Mouse (Mus musculus): Measurements from ENCODE around the gene Ss18l2. TPM values are rescaled to one million over a fixed set of nuclear protein-coding genes. Genes with fewer than 3 reads are reported as not detected.

The Ss18l2 gene
- polyA plus RNA-seq, 1 experiment from 2014 or later: 117 TPM

DNA sequence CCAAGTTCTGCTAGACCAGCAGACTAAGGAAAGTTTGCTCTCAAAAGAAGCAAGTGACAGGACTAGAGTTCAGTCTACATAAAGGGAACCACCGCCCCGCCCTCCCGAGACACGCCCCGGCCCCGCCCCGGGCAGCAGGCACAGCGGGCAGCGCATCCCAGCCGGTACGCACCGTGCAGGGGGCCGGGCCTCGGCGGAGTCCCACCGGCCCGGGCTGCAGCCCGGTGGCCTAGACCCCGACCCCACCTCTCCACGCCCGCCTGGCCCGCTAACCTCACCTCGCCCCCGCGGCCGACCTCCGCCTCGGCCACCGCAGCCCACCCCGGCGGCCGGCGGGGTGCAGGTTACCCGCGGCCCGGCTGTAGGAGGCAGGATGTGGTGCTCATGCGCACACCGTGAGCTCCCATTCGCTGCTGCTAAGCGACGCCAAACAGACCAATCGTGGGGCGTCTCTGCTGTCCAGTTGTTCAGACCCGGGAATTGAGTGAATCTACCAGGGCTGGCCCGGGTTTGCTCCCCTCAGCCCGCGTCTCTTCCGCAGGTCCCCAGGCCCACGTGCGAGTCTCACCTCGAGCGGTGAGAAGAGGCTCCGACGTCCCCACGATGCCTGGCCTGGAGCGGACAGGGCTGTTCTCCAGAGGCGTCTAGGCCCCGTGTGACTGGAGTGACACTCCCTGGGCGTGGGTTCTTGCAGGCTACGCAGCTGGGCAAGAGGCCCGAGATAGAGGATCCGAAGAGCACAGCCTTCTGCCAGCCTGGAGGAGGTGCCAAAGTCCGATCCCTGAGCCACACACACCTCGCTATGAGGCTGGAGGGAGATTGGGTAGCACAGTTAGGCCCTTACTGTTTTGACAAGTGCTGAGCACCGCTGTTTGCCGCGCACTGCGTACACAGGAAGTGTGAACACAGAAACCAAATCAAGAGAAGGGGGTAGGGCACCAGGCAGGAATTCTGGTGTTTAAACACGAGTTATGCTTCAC is 5.2 kb upstream of the Ss18l2 start, which contains the start of gene Sec22c:
Gene Sec22c (minus strand): TSS at position 845 of the 980 bp plus-strand sequence.
- peaks cover 2% of the 10 kb centered on the region; the same call in 1 of the 2 replicates for H3K36me3 ChIP-seq
- H3K9ac ChIP-seq: peak within 1 kb of the TSS; percentile 77
- no peaks in the 10 kb centered on the region for H3K9me3 ChIP-seq
- peak; percentile 95 for ATAC-seq (ENCODE audit: insufficient number of reproducible peaks, low FRiP score, low TSS enrichment, low read depth)
- peak within 1 kb of the TSS; percentile 87 for H3K27ac ChIP-seq
- peak within 1 kb of the TSS; percentile 89 for H3K4me3 ChIP-seq
- 2% methylated on average over 69 of the region's 69 CpGs for WGBS
- peaks cover 21% of the 10 kb centered on the region for H3K4me1 ChIP-seq
- H3K4me2 ChIP-seq: peak within 1 kb of the TSS; percentile 94
- no peaks in the 10 kb centered on the region for H3K27me3 ChIP-seq

DNA sequence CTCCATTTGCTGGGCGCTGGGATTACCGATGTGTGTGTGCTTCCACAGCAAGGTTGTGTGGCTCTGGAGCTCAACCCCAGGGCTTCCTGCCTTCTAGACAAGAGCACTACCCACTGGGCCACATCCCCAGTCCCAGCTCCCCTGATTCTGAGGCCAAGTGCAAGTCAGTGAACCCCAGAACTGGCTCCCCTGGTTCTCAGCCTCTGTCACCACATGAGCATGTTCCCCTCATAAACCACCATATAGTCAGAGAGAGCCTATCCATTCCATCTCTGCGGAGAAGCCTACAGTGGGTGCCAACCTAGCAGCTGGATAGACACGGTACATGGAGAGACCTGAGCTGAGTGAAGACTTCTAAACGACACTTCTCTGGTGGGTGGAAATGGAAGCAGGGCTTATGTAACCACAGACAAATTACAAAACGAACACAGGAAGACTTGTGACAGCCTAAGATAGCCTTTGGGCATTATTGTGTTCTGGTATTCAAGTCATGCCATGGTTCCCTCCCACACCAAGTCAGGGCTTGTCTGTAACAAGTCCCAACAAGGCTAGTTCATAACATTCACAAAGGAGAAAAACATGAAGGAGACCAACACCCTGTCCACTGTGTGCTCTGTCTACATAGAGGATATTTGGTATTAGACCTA is 4.0 kb upstream of the Ss18l2 start:
- Histone ChIP-seq H3K4me1 (peaks cover 24% of the 10 kb centered on the region), H3K27me3 (no peaks in the 10 kb centered on the region), H3K27ac (no peak overlapping the region), H3K4me3 (no peak overlapping the region), H3K9me3 (no peaks in the 10 kb centered on the region), H3K36me3 (no peaks in the 10 kb centered on the region), H3K4me2 (no peak overlapping the region), H3K9ac (no peak overlapping the region)
- no peak for ATAC-seq (ENCODE audit: insufficient number of reproducible peaks, low FRiP score, low TSS enrichment, low read depth)
- whole genome bisulfite sequencing: 74% methylated on average over 6 of the region's 6 CpGs

DNA sequence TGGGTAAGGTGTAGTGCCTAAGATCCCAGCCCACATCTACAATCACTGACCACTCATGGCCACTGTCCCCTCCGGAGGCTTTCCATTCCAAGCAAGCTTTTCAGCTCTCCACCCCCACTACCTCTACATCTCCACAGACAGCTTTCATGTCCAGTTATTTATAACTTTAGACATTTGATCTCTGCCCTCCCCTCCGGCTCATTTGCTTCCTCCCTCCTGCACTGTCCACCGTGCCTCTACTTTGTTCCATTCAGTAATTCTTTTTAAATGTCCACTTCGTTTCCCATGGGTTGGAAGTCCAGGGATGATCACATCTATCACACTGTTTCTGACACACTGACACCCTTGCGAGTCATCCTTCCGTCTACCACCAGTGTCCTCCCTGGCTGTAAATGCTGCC is 2.3 kb upstream of the Ss18l2 start:
- 42% methylated on average over 6 of the region's 6 CpGs for WGBS
- Histone ChIP-seq H3K4me2 (no peak overlapping the region), H3K4me1 (peaks cover 34% of the 10 kb centered on the region), H3K4me3 (no peak overlapping the region), H3K36me3 (peaks cover 5% of the 10 kb centered on the region), H3K27me3 (no peaks in the 10 kb centered on the region), H3K27ac (no peak overlapping the region), H3K9ac (no peak overlapping the region), H3K9me3 (no peaks in the 10 kb centered on the region)
- ATAC-seq (ENCODE audit: insufficient number of reproducible peaks, low FRiP score, low TSS enrichment, low read depth): no peak

DNA sequence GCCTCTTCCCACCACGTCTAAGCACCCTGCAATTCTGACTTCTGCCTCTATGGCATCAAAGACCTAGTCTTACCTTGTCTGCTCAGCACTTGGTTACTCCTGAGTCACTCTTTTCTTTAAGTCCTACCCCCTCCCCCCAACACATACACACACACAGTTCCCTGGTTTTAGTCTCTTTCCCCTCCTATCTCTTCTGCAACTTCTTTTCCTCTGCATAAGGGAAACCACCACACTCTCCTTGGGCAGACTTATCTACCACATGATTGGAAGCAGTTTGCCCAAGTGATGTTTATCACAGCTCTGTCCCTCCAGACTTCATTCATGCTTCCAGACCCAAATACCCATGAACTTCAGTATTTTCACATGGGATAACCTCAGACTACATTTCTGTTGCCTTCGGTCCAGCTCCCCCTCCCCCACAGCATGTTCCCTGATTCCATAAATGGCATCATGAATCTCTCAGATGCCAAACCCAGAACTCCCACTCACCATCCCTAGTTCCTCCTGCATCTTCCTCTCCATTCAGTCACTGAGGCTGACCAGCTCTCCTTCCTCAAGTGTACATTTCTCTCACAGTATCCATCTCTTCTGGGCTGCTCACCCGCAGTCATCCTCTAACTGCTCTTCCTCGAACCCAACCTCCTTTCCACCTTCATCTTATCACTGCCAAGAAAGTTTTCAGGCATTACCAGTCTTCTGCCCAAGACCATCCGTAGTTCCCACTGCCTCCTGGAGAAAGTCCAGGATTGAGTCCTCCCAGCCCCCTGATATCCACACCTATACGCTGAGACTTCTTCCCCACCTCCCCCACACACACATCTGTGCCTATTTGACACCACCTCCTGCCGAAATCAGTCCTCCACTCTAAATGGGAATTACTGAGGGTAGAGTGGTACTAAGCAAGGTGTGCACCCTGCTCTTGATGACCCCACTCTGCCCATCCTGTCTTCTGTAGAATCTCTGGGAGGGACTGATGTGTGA is 1.3 kb upstream of the Ss18l2 start:
- Histone ChIP-seq H3K9me3 (no peaks in the 10 kb centered on the region), H3K4me2 (no peak overlapping the region), H3K4me3 (no peak overlapping the region), H3K4me1 (peaks cover 30% of the 10 kb centered on the region), H3K36me3 (peaks cover 15% of the 10 kb centered on the region), H3K27me3 (no peaks in the 10 kb centered on the region), H3K27ac (no peak overlapping the region), H3K9ac (no peak overlapping the region)
- 65% methylated on average over 7 of the region's 7 CpGs for WGBS
- no peak for ATAC-seq (ENCODE audit: insufficient number of reproducible peaks, low FRiP score, low TSS enrichment, low read depth)

DNA sequence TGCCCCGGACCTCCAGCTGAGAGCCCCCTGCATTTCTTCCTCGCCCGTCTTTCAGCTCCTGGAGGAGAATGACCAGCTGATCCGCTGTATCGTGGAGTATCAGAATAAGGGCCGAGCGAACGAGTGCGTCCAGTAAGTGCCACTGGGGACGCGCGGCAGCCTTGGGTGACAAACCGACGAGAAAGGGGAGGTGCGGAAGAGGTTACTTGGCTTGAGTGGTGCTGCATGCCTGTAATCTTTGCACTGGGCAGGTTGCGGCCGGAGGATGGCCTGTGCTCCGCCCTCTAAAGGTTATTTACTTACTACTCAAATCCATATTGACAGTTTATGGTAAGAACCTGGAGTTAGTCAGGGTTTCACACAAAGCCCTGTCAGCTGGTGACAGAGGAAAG is 451 bp downstream of the Ss18l2 start:
- peaks cover 16% of the 10 kb centered on the region for H3K36me3 ChIP-seq
- ATAC-seq (ENCODE audit: insufficient number of reproducible peaks, low FRiP score, low TSS enrichment, low read depth): no peak

DNA sequence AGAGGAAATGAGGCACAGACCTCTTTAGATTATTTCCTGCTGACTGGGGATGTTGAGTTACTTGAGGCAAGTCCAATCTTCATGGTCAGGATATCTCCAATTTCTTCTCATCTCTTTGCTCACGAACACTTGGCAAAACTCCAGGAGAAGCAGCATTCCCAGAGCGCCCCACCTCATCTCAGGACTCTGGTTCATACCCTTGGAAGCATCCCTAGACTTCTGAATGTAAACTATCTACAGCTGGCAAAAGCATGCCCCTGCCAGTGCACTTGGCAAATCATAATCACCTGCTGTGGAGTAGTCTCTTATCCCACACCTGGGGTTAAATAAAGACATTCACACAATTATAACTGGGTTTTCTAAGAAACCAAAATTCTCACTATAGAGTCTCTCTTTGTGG is 6.9 kb downstream of the Ss18l2 start:
- Histone ChIP-seq H3K27me3 (no peaks in the 10 kb centered on the region), H3K4me2 (no peak overlapping the region), H3K9ac (no peak overlapping the region), H3K9me3 (no peaks in the 10 kb centered on the region), H3K36me3 (peaks cover 16% of the 10 kb centered on the region), H3K4me1 (peaks cover 19% of the 10 kb centered on the region; the same call in 1 of the 2 replicates), H3K27ac (no peak overlapping the region), H3K4me3 (no peak overlapping the region)
- WGBS: 68% methylated on average over 2 of the region's 2 CpGs
- ATAC-seq (ENCODE audit: insufficient number of reproducible peaks, low FRiP score, low TSS enrichment, low read depth): no peak

More for the DNA sequence above, 451 bp downstream of the Ss18l2 start:
- H3K4me2 ChIP-seq: peak overlapping the region; percentile 74
- H3K4me3 ChIP-seq: peak overlapping the region; percentile 94
- peak overlapping the region; percentile 93 for H3K27ac ChIP-seq
- no peaks in the 10 kb centered on the region for H3K27me3 ChIP-seq
- peak overlapping the region; percentile 94 for H3K9ac ChIP-seq
- H3K9me3 ChIP-seq: no peaks in the 10 kb centered on the region
- peaks cover 16% of the 10 kb centered on the region for H3K4me1 ChIP-seq
- under 1% methylated on average over 18 of the region's 18 CpGs for WGBS

DNA sequence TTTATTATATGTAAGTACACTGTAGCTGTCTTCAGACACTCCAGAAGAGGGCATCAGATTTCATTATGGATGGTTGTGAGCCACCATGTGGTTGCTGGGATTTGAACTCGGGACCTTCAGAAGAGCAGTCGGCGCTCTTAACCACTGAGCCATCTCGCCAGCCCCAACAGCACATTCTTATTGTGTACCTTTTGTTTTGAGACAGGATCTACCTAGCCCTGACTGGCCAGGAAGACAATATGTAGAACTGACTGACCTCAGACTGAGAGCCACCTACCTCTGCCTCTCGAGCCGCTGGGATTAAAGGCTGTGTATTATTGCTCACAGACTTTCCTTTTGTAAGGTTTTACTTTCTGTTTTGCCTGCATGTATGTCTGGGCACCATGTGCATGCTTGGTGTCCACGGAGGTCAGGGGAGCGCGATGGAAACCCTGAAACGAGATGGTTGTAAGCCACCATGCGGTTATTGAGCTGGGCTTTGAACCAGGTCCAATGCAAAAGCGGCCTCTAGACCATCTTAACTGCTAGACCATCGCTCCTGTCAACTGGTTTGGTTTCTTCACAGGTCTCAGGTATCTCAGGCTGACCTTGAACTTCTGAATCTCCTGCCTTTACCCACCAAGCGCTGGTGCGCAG is 8.1 kb downstream of the Ss18l2 start:
- H3K9ac ChIP-seq: peak overlapping the region; percentile 50; the same call in 1 of the 2 replicates
- peak overlapping the region; percentile 67 for H3K4me2 ChIP-seq
- H3K9me3 ChIP-seq: no peaks in the 10 kb centered on the region
- ATAC-seq (ENCODE audit: insufficient number of reproducible peaks, low FRiP score, low TSS enrichment, low read depth): no peak
- H3K36me3 ChIP-seq: peaks cover 8% of the 10 kb centered on the region
- no peaks in the 10 kb centered on the region for H3K27me3 ChIP-seq
- H3K4me1 ChIP-seq: peaks cover 19% of the 10 kb centered on the region; the same call in 1 of the 2 replicates
- 66% methylated on average over 15 of the region's 15 CpGs for WGBS
- peak overlapping the region; percentile 95 for H3K27ac ChIP-seq
- H3K4me3 ChIP-seq: peak overlapping the region; percentile 89

DNA sequence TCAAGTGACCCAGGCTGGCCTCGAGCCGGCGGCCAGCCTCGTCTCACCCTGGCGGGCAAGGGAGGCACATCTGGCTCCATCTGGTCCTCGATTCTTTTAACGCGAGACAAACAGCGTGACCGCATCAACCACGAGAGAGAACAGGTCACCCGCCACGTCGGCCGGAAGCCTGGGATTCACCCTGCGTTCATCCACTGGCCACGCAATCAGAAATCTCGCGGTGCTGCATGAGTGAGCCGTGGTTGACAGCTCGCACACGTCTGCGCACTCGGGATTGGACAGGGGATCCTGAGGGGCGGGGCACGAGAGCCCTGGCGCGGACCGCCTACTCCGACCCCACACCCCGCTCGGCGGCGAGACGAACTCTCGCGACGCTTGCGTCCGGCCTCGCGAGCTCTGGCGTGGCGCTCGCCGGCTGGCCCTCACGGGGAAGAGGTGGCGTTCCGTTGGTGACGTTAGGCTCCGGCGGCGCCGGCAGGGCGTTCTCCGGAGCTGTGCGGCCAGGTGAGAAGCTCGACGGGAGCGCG is 8.7 kb downstream of the Ss18l2 start, which contains the start of gene Nktr:
Gene Nktr (plus strand): TSS at position 378 of the 527 bp plus-strand sequence.
- H3K4me3 ChIP-seq: peak within 1 kb of the TSS; percentile 89
- WGBS: under 1% methylated on average over 61 of the region's 61 CpGs
- ATAC-seq (ENCODE audit: insufficient number of reproducible peaks, low FRiP score, low TSS enrichment, low read depth): peak; percentile 99
- H3K9ac ChIP-seq: peak within 1 kb of the TSS; percentile 97
- H3K9me3 ChIP-seq: no peaks in the 10 kb centered on the region
- H3K36me3 ChIP-seq: 0 out of 2 replicates have a peak, but pooled peaks cover 1% of the 10 kb centered on the region
- no peaks in the 10 kb centered on the region for H3K27me3 ChIP-seq
- peak within 1 kb of the TSS; percentile 72 for H3K4me2 ChIP-seq
- H3K27ac ChIP-seq: peak within 1 kb of the TSS; percentile 95
- H3K4me1 ChIP-seq: peaks cover 19% of the 10 kb centered on the region; the same call in 1 of the 2 replicates

DNA sequence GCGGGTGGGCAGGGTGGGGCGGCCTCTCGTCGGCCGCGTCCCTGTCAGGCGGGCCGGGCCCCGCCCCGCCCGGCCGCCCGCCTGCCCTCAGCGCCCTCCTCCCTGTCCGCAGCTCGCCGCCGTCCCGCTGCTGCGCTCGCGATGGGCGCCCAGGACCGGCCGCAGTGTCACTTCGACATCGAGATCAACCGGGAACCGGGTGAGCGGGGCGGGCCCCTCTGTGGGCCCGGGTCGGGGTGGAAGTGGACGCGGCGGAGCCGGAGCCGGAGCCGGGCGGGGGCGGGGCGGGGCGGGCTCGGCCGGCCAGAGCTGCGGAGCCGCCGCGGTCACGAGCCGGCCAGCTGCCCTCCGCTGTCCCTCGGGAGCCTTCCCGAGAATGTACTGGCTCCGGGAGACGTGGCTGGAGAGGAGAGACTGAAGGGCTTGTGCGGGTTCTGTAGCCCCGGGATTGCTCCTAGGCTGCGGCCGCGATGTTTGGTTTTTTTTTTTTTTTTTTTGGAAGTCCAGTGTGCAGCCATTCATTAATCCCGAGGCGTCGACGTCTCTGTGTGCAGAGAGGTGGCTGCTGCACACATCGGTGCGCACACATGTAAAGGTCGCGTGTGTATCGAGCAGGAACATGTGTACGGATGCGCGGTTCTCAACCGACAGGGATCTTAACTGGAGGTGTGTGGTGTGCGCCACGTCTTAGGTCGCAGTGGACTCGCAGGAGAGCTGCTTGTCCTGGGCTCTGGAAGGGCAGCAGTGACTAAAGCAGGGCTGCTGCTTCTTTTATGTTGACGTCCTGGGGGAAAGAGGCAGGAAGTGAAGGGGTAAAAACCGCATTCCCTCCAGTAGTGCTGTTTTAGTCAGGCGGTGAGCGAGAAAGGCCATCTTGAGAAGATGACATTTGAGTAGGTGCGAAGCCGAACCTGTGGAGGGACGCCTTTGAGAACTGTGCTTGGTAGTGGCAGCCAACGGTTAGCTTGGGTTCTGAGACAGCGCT is 9.5 kb downstream of the Ss18l2 start:
- no peaks in the 10 kb centered on the region for H3K9me3 ChIP-seq
- no peaks in the 10 kb centered on the region for H3K27me3 ChIP-seq
- H3K9ac ChIP-seq: peak overlapping the region; percentile 97
- peak overlapping the region; percentile 72 for H3K4me2 ChIP-seq
- under 1% methylated on average over 68 of the region's 87 CpGs for WGBS
- H3K36me3 ChIP-seq: no peaks in the 10 kb centered on the region
- H3K4me3 ChIP-seq: peak overlapping the region; percentile 89
- peaks cover 19% of the 10 kb centered on the region; the same call in 1 of the 2 replicates for H3K4me1 ChIP-seq
- peak; percentile 12 for ATAC-seq (ENCODE audit: insufficient number of reproducible peaks, low FRiP score, low TSS enrichment, low read depth)
- H3K27ac ChIP-seq: peak overlapping the region; percentile 95

DNA sequence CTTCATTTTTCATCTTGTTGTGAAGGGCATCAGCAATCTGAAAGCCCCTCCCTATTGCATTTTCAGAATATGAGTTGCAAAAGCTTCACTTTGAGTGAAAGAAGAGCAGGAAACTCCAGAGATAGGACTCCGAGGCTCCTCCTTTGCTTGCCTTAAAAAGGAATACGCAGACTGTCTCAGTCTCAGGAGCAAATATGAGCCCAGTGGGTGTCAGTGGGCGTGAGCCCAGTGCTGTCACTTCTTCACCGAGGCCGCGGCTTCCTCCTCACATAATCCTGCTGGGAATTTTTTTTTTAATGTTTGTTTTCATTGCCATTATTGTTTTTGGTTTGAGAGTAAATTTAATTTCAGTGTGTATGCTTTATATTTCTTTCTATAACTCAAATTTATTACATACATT is 30.4 kb downstream of the Ss18l2 start:
- 92% methylated on average over 6 of the region's 6 CpGs for WGBS
- no peak overlapping the region for H3K27ac ChIP-seq
- no peaks in the 10 kb centered on the region for H3K4me1 ChIP-seq
- H3K9ac ChIP-seq: no peak overlapping the region
- H3K4me2 ChIP-seq: no peak overlapping the region
- H3K4me3 ChIP-seq: no peak overlapping the region
- peaks cover 69% of the 10 kb centered on the region for H3K36me3 ChIP-seq
- H3K9me3 ChIP-seq: no peaks in the 10 kb centered on the region
- H3K27me3 ChIP-seq: no peaks in the 10 kb centered on the region
- ATAC-seq (ENCODE audit: insufficient number of reproducible peaks, low FRiP score, low TSS enrichment, low read depth): no peak

Measured in limb, embryonic 15.5 days (tissue).